Comparison of ENCODE assay signal across 15 mouse cellular contexts in genomic region chr5:142256231-142256630, GRCm38 (mm10).
DNase-seq lines count a peak whose midpoint lies in the region.
"Had no signal": no experiment of that assay in that cellular context is flagged by ENCODE, and none has a peak within 500 bp of the region (broad histone marks: within the 10 kb centered on the region; RNA-seq: fewer than 3 reads in every experiment).

No protein-coding gene starts in this region.

- intact Hi-C loops in left cerebral cortex, postnatal 4 days (cut with DNase I), result no loop called here

- peak; percentile 75 to 81 for DNase-seq in cerebellum, postnatal 10 days
- DNase-seq in cerebellum, adult 8-10 months, result no peak
- DNase-seq in heart, adult 11 months, result peak; percentile 54
- no peak for DNase-seq in heart, adult 9 months (ENCODE audit: low spot score in 2 of 2)
- DNase-seq in left cerebral cortex, postnatal 4 days, result peak; percentile 67
- no peak for DNase-seq in left cerebral cortex, adult 11 months (ENCODE audit: low spot score)
- peak; percentile 91 for DNase-seq in retina, postnatal 1 day
- DNase-seq in liver, result no peak
- DNase-seq: adrenal gland, postnatal 10 days; adrenal gland, postnatal 36 days; cerebellum, adult 11 months; gastrocnemius, postnatal 10 days; gastrocnemius, postnatal 36 days; heart, postnatal 10 days; heart, postnatal 36 days had no signal

Comparison
In these comparisons a context has a peak if more than half of its experiments do, and no peak if none do; other contexts are left out.
1. DNase-seq: peak in cerebellum, postnatal 10 days (2 of 2), heart, adult 11 months (single experiment), left cerebral cortex, postnatal 4 days (single experiment) and retina, postnatal 1 day (single experiment); none in cerebellum, adult 8-10 months (single experiment), heart, adult 9 months (0 of 2), left cerebral cortex, adult 11 months (single experiment) and liver (single experiment).